Mouse (Mus musculus) adrenal gland (tissue): ENCODE results near the gene Pramef8.
"Not testable (repeated sequence)": the region's sequence is repeated elsewhere in the genome, so short reads cannot be mapped to it uniquely, and the experiment has no call there.

ENCODE experiments used
- intact Hi-C: fragments of 180-260 bp; cut with DNase I; formaldehyde crosslinking; loops from one replicate; pipeline ENCODE4 v1.15.1; 2025
- long read RNA-seq, 2 experiments: library from polyadenylated mRNA; unstranded; transcript quantifications; one replicate each; pipeline ENCODE4 v2.0.0; 2020; ENCODE audit warnings: borderline replicate concordance in 1 of 2; ENCODE audit not compliant: insufficient replicate concordance in 1 of 2

The Pramef8 gene
- long read RNA-seq, experiment 1, transcript Pramef8-201 (4 exons, 3,260 nt) = major isoform, 7 of 8 reads
- long read RNA-seq, experiment 1, partial matches to known transcripts = 0 of 8 reads
- long read RNA-seq, experiment 1, other reads (novel, unspliced or antisense) = 1 of 8 reads
- long read RNA-seq, experiment 2, partial matches to known transcripts = 0 of 12 reads
- long read RNA-seq, experiment 2, other reads (novel, unspliced or antisense) = 4 of 12 reads

- intact Hi-C loops = no loop called here
Observed at GRCm38 (mm10) chr4:143412219-143413092, at the start of gene Pramef8. TSS of gene Pramef8 (plus strand) at chr4:143412426.

- intact Hi-C loops = no loop called here
Observed at GRCm38 (mm10) chr4:143366415-143367041, 45.7 kb upstream of the Pramef8 start.

GRCm38 (mm10) chr4:143379480-143379879 is 32.7 kb upstream of the Pramef8 start:
- intact Hi-C loops = no loop called here

- intact Hi-C loops = loop anchor here (2.0 kb wide), 1 partner anchor 55 kb away; no protein-coding TSS in a partner anchor
Observed at GRCm38 (mm10) chr4:143379931-143380715, 32.1 kb upstream of the Pramef8 start.

- intact Hi-C loops = loop anchor here (2.0 kb wide), 1 partner anchor 56 kb away; no protein-coding TSS in a partner anchor
Observed at GRCm38 (mm10) chr4:143380716-143381004, 31.6 kb upstream of the Pramef8 start.

GRCm38 (mm10) chr4:143382163-143382562 is 30.1 kb upstream of the Pramef8 start:
- intact Hi-C loops = no loop called here

- intact Hi-C loops = no loop called here
Observed at GRCm38 (mm10) chr4:143383646-143384045, 28.6 kb upstream of the Pramef8 start.

- intact Hi-C loops = no loop called here
Observed at GRCm38 (mm10) chr4:143388955-143389702, 23.1 kb upstream of the Pramef8 start.

GRCm38 (mm10) chr4:143394181-143394580 is 18.0 kb upstream of the Pramef8 start, which contains the start of gene Pramel1:
TSS of gene Pramel1 (plus strand) at chr4:143394428.
- intact Hi-C loops = no loop called here

- intact Hi-C loops = no loop called here
Observed at GRCm38 (mm10) chr4:143411566-143412218, 534 bp upstream of the Pramef8 start.

GRCm38 (mm10) chr4:143413621-143414020 is 1.4 kb downstream of the Pramef8 start:
- intact Hi-C loops = no loop called here

- intact Hi-C loops = no loop called here
Observed at GRCm38 (mm10) chr4:143414121-143414520, 1.9 kb downstream of the Pramef8 start.

GRCm38 (mm10) chr4:143426770-143427169 is 14.5 kb downstream of the Pramef8 start:
- intact Hi-C loops = not testable (repeated sequence)

- intact Hi-C loops = no loop called here
Observed at GRCm38 (mm10) chr4:143450224-143450623, 38.0 kb downstream of the Pramef8 start, which contains the start of gene Oog4. TSS of gene Oog4 (minus strand) at chr4:143450324.
